Mouse (Mus musculus) stomach, embryonic 15.5 days (tissue): ENCODE data around the gene Ccdc38. TPM values are rescaled to one million over a fixed set of nuclear protein-coding genes. Genes with fewer than 3 reads are reported as not detected.
"Not testable (repeated sequence)": the region's sequence is repeated elsewhere in the genome, so short reads cannot be mapped to it uniquely, and the experiment has no call there.

Source experiments
- ATAC-seq: fragments of 200-750 bp; cut with Nextera tagmentation; 2 replicates; pipeline ENCODE4 v1.8.0; 2017; ENCODE audit warnings: low read depth, moderate number of reproducible peaks, moderate TSS enrichment; ENCODE audit not compliant: insufficient read depth, low FRiP score
- H3K27ac ChIP-seq: fragments of 300-500 bp; sonication (generic); 2 replicates; pipeline ENCODE4 v1.5.1; 2015; ENCODE audit warnings: mild to moderate bottlenecking, inconsistent platforms
- H3K27me3 ChIP-seq: fragments of 300-500 bp; sonication (generic); replicated peaks from 2 replicates; pipeline ENCODE4 v1.6.1; 2015; ENCODE audit warnings: inconsistent platforms
- H3K36me3 ChIP-seq: fragments of 300-500 bp; sonication (generic); 2 replicates; pipeline ENCODE4 v1.6.1; 2015; ENCODE audit warnings: inconsistent platforms
- H3K4me1 ChIP-seq: fragments of 300-500 bp; sonication (generic); 2 replicates; pipeline ENCODE4 v1.6.1; 2015; ENCODE audit warnings: inconsistent platforms
- H3K4me2 ChIP-seq: fragments of 300-500 bp; sonication (generic); 2 replicates; pipeline ENCODE4 v1.6.1; 2015; ENCODE audit warnings: mild to moderate bottlenecking, inconsistent platforms
- H3K4me3 ChIP-seq: fragments of 300-500 bp; sonication (generic); replicated peaks from 2 replicates; pipeline ENCODE4 v1.5.1; 2015; ENCODE audit warnings: inconsistent platforms
- H3K9ac ChIP-seq: fragments of 300-500 bp; sonication (generic); 2 replicates; pipeline ENCODE4 v1.6.1; 2015; ENCODE audit warnings: inconsistent platforms
- H3K9me3 ChIP-seq: fragments of 300-500 bp; sonication (generic); 2 replicates; pipeline ENCODE4 v1.6.1; 2016; ENCODE audit warnings: inconsistent platforms
- WGBS: fragments of 180-500 bp; shearing (Covaris S2); methylation state at CpG from one replicate; pipeline ENCODE4 v1.1.7; 2015; 5-methylcytosine and 5-hydroxymethylcytosine counted together
- polyA plus RNA-seq: library from polyadenylated mRNA; unstranded; fragments of >200 nt; fragmentation: Nextera tagmentation; extraction: Ambion mirVana; gene quantifications from 2 replicates; pipeline ENCODE4 v1.2.1, GENCODE M21; 2015

Gene Ccdc38
- polyA plus RNA-seq, 1 experiment from 2014 or later = 0.55 TPM

- no peak overlapping the region for H3K4me3 ChIP-seq
Observed at GRCm38 (mm10) chr10:93552596-93552995, 12.2 kb downstream of the Ccdc38 start.

GRCm38 (mm10) chr10:93557971-93558370 is 17.5 kb downstream of the Ccdc38 start:
- not testable (repeated sequence) for ATAC-seq, H3K4me1 ChIP-seq, H3K27me3 ChIP-seq, H3K27ac ChIP-seq, H3K36me3 ChIP-seq, H3K4me2 ChIP-seq, H3K4me3 ChIP-seq, H3K9me3 ChIP-seq, H3K9ac ChIP-seq
- WGBS = 75% methylated on average over 2 of the region's 2 CpGs

More at GRCm38 (mm10) chr10:93552596-93552995, 12.2 kb downstream of the Ccdc38 start:
- no peak for ATAC-seq
- Histone ChIP-seq H3K27me3 (no peaks in the 10 kb centered on the region), H3K36me3 (no peaks in the 10 kb centered on the region), H3K9me3 (no peaks in the 10 kb centered on the region), H3K4me2 (no peak overlapping the region), H3K4me1 (no peaks in the 10 kb centered on the region), H3K27ac (no peak overlapping the region), H3K9ac (no peak overlapping the region)
- WGBS = 80% methylated on average over 8 of the region's 8 CpGs

GRCm38 (mm10) chr10:93559786-93560185 is 19.4 kb downstream of the Ccdc38 start:
- no peak overlapping the region for H3K9ac ChIP-seq
- WGBS = 54% methylated on average over 9 of the region's 9 CpGs
- H3K27ac ChIP-seq = no peak overlapping the region
- H3K4me3 ChIP-seq = no peak overlapping the region
- no peaks in the 10 kb centered on the region for H3K27me3 ChIP-seq
- H3K36me3 ChIP-seq = no peaks in the 10 kb centered on the region
- no peak overlapping the region for H3K4me2 ChIP-seq
- H3K9me3 ChIP-seq = no peaks in the 10 kb centered on the region
- no peaks in the 10 kb centered on the region for H3K4me1 ChIP-seq
- peak; percentile 31; the same call in 1 of the 2 replicates for ATAC-seq

- Histone ChIP-seq H3K4me3 (no peak overlapping the region), H3K27ac (no peak overlapping the region), H3K9ac (no peak overlapping the region), H3K4me1 (no peaks in the 10 kb centered on the region), H3K27me3 (no peaks in the 10 kb centered on the region), H3K36me3 (no peaks in the 10 kb centered on the region), H3K9me3 (no peaks in the 10 kb centered on the region), H3K4me2 (no peak overlapping the region)
- 80% methylated on average over 14 of the region's 14 CpGs for WGBS
- no peak for ATAC-seq
Observed at GRCm38 (mm10) chr10:93564518-93565090, 24.2 kb downstream of the Ccdc38 start.

GRCm38 (mm10) chr10:93567066-93567465 is 26.6 kb downstream of the Ccdc38 start:
- Histone ChIP-seq H3K27me3 (no peaks in the 10 kb centered on the region), H3K27ac (no peak overlapping the region), H3K4me2 (no peak overlapping the region), H3K9me3 (no peaks in the 10 kb centered on the region), H3K4me3 (no peak overlapping the region), H3K36me3 (no peaks in the 10 kb centered on the region), H3K4me1 (no peaks in the 10 kb centered on the region), H3K9ac (no peak overlapping the region)
- 79% methylated on average over 10 of the region's 10 CpGs for WGBS
- ATAC-seq = no peak

GRCm38 (mm10) chr10:93567841-93568566 is 27.6 kb downstream of the Ccdc38 start:
- Histone ChIP-seq H3K27me3 (no peaks in the 10 kb centered on the region), H3K9me3 (no peaks in the 10 kb centered on the region), H3K27ac (no peak overlapping the region), H3K9ac (no peak overlapping the region), H3K4me2 (no peak overlapping the region), H3K4me3 (no peak overlapping the region), H3K36me3 (no peaks in the 10 kb centered on the region), H3K4me1 (no peaks in the 10 kb centered on the region)
- 86% methylated on average over 11 of the region's 11 CpGs for WGBS
- no peak for ATAC-seq

- H3K4me1 ChIP-seq = no peaks in the 10 kb centered on the region
- no peak overlapping the region for H3K4me2 ChIP-seq
- H3K27me3 ChIP-seq = no peaks in the 10 kb centered on the region
- H3K9me3 ChIP-seq = no peaks in the 10 kb centered on the region
- WGBS = 77% methylated on average over 6 of the region's 6 CpGs
- no peak for ATAC-seq
- H3K9ac ChIP-seq = no peak overlapping the region
- no peaks in the 10 kb centered on the region for H3K36me3 ChIP-seq
- no peak overlapping the region for H3K4me3 ChIP-seq
- no peak overlapping the region for H3K27ac ChIP-seq
Observed at GRCm38 (mm10) chr10:93568671-93569070, 28.2 kb downstream of the Ccdc38 start.

GRCm38 (mm10) chr10:93572209-93572608 is 31.8 kb downstream of the Ccdc38 start:
- H3K9ac ChIP-seq = no peak overlapping the region
- no peak overlapping the region for H3K4me3 ChIP-seq
- no peak overlapping the region for H3K4me2 ChIP-seq
- no peak overlapping the region for H3K27ac ChIP-seq
- H3K36me3 ChIP-seq = no peaks in the 10 kb centered on the region
- WGBS = 52% methylated on average over 2 of the region's 2 CpGs
- H3K9me3 ChIP-seq = no peaks in the 10 kb centered on the region
- ATAC-seq = no peak
- no peaks in the 10 kb centered on the region for H3K27me3 ChIP-seq
- no peaks in the 10 kb centered on the region for H3K4me1 ChIP-seq

- Histone ChIP-seq H3K27me3 (no peaks in the 10 kb centered on the region), H3K4me2 (no peak overlapping the region), H3K36me3 (no peaks in the 10 kb centered on the region), H3K9me3 (no peaks in the 10 kb centered on the region), H3K27ac (no peak overlapping the region), H3K4me1 (no peaks in the 10 kb centered on the region), H3K4me3 (no peak overlapping the region), H3K9ac (no peak overlapping the region)
- ATAC-seq = no peak
- WGBS = 50% methylated on average over 4 of the region's 4 CpGs
Observed at GRCm38 (mm10) chr10:93574966-93575365, 34.5 kb downstream of the Ccdc38 start.

- 85% methylated on average over 8 of the region's 8 CpGs for WGBS
- Histone ChIP-seq H3K9ac (no peak overlapping the region), H3K4me3 (no peak overlapping the region), H3K36me3 (no peaks in the 10 kb centered on the region), H3K27ac (no peak overlapping the region), H3K4me2 (no peak overlapping the region), H3K4me1 (no peaks in the 10 kb centered on the region), H3K27me3 (no peaks in the 10 kb centered on the region), H3K9me3 (no peaks in the 10 kb centered on the region)
- ATAC-seq = no peak
Observed at GRCm38 (mm10) chr10:93575960-93576359, 35.5 kb downstream of the Ccdc38 start.

- no peak for ATAC-seq
- 67% methylated on average over 13 of the region's 13 CpGs for WGBS
Observed at GRCm38 (mm10) chr10:93577271-93577886, 36.9 kb downstream of the Ccdc38 start.

GRCm38 (mm10) chr10:93588796-93589195 is 48.4 kb downstream of the Ccdc38 start:
- H3K4me2 ChIP-seq = peak overlapping the region; percentile 84

More at GRCm38 (mm10) chr10:93577271-93577886, 36.9 kb downstream of the Ccdc38 start:
- H3K4me1 ChIP-seq = no peaks in the 10 kb centered on the region
- H3K27ac ChIP-seq = no peak overlapping the region
- H3K36me3 ChIP-seq = peaks cover 6% of the 10 kb centered on the region; the same call in 1 of the 2 replicates
- H3K9ac ChIP-seq = no peak overlapping the region
- H3K4me2 ChIP-seq = no peak overlapping the region
- H3K27me3 ChIP-seq = no peaks in the 10 kb centered on the region
- H3K9me3 ChIP-seq = no peaks in the 10 kb centered on the region
- no peak overlapping the region for H3K4me3 ChIP-seq

More at GRCm38 (mm10) chr10:93588796-93589195, 48.4 kb downstream of the Ccdc38 start:
- H3K9ac ChIP-seq = peak overlapping the region; percentile 60
- H3K27ac ChIP-seq = no peak overlapping the region; the same call in 1 of the 2 replicates
- H3K36me3 ChIP-seq = peaks cover 10% of the 10 kb centered on the region
- no peak for ATAC-seq
- H3K4me3 ChIP-seq = peak overlapping the region; percentile 67
- WGBS = 1% methylated on average over 11 of the region's 11 CpGs
- H3K9me3 ChIP-seq = no peaks in the 10 kb centered on the region
- no peaks in the 10 kb centered on the region for H3K27me3 ChIP-seq
- peaks cover 6% of the 10 kb centered on the region for H3K4me1 ChIP-seq
